Mouse (Mus musculus) adrenal gland, postnatal 25 days (tissue): ENCODE results near the gene Smyd5. TPM values are rescaled to one million over a fixed set of nuclear protein-coding genes. Genes with fewer than 3 reads are reported as not detected.
A peak's percentile ranks its signal among the peaks of the same experiment; 100 is the strongest.
"Not testable (repeated sequence)": the region's sequence is repeated elsewhere in the genome, so short reads cannot be mapped to it uniquely, and the experiment has no call there.

Experiments used
- DNase-seq: peaks from one replicate; pipeline ENCODE4 v3.0.0; 2021; ENCODE audit warnings: mixed read lengths
- total RNA-seq: library from RNA; stranded (reverse); gene quantifications from 2 replicates; pipeline ENCODE4 v1.2.3, GENCODE M21; 2021

The Smyd5 gene
- total RNA-seq, 1 experiment from 2014 or later: 28.8 TPM

- not testable (repeated sequence) for DNase-seq
Observed at GRCm38 (mm10) chr6:85450140-85450539, 18.4 kb downstream of the Smyd5 start.

DNA sequence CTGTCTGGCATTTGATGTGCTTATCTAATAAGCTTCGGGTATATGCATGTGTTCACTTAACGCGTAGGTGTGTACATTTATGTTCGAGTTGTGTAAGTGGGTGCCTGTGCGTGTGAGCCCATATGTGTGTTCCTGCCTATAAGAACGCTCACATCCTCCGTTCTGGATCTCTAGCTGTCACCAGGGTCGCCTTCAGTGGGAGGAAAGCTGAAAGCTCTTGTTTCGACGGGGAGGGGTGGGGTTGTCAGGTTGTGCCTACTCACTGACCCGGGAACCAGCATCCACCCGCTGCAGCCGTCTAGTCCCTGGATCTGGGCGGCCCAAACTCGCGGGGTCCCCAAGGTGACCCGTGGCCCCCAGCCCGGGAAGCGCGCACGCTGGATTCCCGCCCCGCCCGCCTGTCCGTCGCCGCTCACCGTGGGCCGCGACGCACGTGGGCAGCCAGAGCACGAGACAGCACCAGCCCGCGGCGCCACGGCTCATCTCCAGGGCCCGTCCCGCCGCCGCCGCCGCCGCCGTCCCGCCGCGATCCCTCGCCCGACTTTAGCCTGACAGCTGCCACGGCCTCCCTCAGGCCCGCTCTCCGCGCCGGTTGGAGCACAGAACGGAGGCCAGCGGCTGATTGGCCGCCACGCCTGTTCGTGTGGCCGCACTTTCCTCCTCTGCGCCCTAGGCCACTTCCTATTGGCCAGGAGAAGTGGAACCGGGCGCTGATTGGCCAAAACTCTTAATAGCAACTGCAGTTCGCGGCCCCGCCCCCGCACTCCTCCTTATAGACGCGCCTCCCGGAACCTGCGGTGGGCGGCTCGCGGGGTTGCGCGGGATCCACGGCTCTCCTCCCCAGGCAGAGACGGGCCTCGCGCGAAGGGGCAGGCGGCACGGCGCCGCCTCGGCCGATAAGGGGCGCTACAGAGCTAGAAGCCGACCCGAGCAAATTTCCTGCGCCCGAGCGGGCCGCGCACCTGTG, 19.2 kb downstream of the Smyd5 start, which contains the start of gene Cct7:
Gene Cct7, plus strand, starts transcription at position 818 of the 967 bp plus-strand sequence.
- DNase-seq: peak; percentile 99

GRCm38 (mm10) chr6:85451664-85452410, 20.0 kb downstream of the Smyd5 start, which contains the start of gene Pradc1:
Gene Pradc1, minus strand, starts transcription at chr6:85451970.
- peak; percentile 93 for DNase-seq

DNA sequence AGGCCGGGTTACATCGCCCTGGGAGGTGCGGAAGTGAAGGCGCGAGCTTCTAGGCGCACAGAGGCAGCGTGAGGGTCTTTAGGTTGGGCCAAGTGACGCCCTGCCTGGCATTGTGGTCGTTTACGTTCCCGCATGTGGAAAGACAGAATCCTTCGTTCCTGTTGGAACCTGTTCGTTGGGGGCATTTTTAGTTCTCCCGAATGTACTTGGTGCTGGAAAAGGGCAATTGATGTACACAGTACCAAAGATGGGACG, 20.5 kb downstream of the Smyd5 start:
- no peak for DNase-seq

DNA sequence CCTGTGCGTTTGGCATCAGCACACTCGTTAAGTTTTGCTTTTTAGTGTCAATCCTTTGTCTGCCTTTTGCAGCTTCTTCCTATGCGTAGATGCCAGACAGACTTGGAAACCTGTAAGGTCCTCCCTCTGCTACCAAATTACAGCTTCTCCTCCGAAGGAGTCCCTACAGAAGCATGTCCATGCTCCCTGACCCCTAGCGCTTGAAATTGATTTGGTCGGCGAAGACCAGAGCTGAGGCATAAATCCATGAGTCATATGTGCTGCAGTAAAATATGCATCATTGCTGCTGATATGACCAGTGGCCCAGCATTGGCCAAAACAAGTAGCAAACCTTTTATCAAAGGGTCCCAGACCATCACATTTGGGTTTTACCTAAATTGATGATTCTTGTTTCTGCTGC, 21.0 kb downstream of the Smyd5 start:
- no peak for DNase-seq

GRCm38 (mm10) chr6:85459621-85460020, 27.8 kb downstream of the Smyd5 start:
- DNase-seq: no peak

- DNase-seq: no peak
Observed at GRCm38 (mm10) chr6:85465381-85465780, 33.6 kb downstream of the Smyd5 start.

GRCm38 (mm10) chr6:85469660-85470430, 38.1 kb downstream of the Smyd5 start:
- no peak for DNase-seq

- no peak for DNase-seq
Observed at GRCm38 (mm10) chr6:85471962-85472361, 40.2 kb downstream of the Smyd5 start.

- DNase-seq: no peak
Observed at GRCm38 (mm10) chr6:85472542-85472941, 40.8 kb downstream of the Smyd5 start.

- DNase-seq: no peak
Observed at GRCm38 (mm10) chr6:85475581-85475980, 43.8 kb downstream of the Smyd5 start.

- peak; percentile 43 for DNase-seq
Observed at GRCm38 (mm10) chr6:85477366-85477917, 45.7 kb downstream of the Smyd5 start.

DNA sequence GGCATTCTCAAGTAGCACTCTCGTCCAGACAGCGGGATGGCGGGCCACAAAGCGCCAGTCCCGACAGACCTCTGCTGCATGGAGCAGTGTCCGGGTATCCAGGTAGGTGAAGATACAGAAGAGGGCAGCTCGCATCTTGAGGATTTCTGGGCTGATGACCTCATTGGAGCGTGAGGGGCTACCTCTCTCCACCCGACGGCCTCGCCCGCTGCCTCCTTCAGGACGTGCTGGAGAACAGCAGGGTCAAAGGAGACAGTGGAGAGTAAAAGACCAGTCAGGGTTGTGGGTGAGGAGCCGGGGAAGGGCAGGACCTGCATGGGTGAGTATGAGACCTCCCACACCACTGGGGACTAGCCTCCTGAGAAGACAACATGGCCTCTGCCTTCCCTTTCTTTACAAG, 46.6 kb downstream of the Smyd5 start:
- DNase-seq: no peak

GRCm38 (mm10) chr6:85479979-85480378, 48.2 kb downstream of the Smyd5 start:
- DNase-seq: no peak

DNA sequence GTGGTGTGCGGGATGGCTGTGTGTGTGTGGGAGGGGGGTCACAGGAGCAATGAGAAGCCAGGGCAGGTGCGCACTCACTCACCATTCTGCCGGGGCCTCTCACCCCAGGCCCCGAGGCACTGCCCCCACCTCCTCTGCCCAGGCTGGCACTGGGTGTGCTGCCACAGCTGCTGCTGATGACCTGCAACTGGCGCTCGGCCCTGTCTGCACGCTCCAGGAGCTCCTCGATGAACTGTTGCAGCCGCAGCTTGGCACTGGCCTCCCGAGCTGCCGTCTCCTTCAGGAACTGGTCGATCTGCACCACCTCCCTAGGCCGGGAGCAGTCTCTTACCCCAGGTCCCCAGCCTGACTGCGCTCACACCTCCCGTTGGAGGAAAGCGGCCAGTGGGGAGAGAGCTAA, 48.9 kb downstream of the Smyd5 start:
- DNase-seq: no peak

GRCm38 (mm10) chr6:85483843-85484721, 52.3 kb downstream of the Smyd5 start:
- no peak for DNase-seq

DNA sequence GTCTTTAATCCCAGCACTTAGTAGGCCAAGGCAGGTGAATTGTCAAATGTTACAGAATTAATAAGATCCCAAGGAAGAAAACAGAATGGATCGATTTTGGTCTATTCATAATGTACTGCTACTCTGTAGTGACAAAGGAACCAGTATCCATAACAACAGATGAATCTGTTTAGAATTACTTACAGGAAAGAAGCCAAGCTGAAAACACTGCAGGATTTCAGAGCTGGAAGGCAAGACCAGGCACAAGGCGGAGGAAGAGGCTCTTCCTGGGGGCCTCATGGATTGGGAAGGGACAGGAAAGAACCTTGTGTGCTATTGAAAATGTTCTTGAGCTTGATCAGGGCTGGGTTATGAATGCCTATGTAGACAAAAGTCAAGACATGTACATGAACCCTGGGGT, 53.9 kb downstream of the Smyd5 start:
- DNase-seq: no peak

- DNase-seq: no peak
Observed at GRCm38 (mm10) chr6:85488510-85488909, 56.7 kb downstream of the Smyd5 start.

- no peak for DNase-seq
Observed at GRCm38 (mm10) chr6:85489717-85490116, 57.9 kb downstream of the Smyd5 start.

GRCm38 (mm10) chr6:85490252-85490651, 58.5 kb downstream of the Smyd5 start:
- no peak for DNase-seq

GRCm38 (mm10) chr6:85491606-85492005, 59.8 kb downstream of the Smyd5 start:
- no peak for DNase-seq
